Mouse (Mus musculus) adrenal gland, postnatal 10 days (tissue): ENCODE measurements around the gene Slc6a3. TPM values are rescaled to one million over a fixed set of nuclear protein-coding genes. Genes with fewer than 3 reads are reported as not detected.

Source experiments
- DNase-seq: peaks from one replicate; pipeline ENCODE4 v3.0.0; 2021; ENCODE audit warnings: mixed read lengths
- long read RNA-seq, 2 experiments: library from polyadenylated mRNA; stranded (forward); transcript quantifications; one replicate each; pipeline ENCODE4 v2.0.0; 2021
- total RNA-seq, 2 experiments: library from RNA; stranded (reverse); gene quantifications; 2 replicates each; pipeline ENCODE4 v1.2.3; 2021

Slc6a3 gene
- not detected for total RNA-seq
- long read RNA-seq, experiment 1 = 0 reads
- long read RNA-seq, experiment 2 = 0 reads

DNA sequence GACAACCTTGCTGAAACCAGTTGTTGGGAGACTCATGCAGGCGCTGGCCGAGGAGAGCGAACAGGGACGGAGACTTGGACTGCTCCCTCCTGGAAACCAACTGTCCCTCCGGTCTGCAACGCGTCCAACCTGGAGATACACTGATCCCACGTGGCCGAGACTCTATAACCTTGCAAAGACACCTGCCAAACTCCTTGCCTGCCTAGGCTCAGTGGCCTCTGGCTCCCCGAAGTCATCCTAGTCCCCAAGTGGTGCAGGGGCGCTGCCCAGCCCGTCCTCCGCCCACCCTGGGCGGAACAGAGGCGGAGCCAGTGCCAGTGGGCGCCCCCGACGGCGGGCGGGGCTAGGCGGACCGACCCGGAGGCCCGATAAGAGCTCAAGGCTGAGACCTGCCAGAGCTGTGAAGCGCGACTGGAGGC lies at the start of gene Slc6a3:
Slc6a3 (plus strand) TSS at position 345 of the 419 bp plus-strand sequence.
- peak; percentile 80 for DNase-seq

DNA sequence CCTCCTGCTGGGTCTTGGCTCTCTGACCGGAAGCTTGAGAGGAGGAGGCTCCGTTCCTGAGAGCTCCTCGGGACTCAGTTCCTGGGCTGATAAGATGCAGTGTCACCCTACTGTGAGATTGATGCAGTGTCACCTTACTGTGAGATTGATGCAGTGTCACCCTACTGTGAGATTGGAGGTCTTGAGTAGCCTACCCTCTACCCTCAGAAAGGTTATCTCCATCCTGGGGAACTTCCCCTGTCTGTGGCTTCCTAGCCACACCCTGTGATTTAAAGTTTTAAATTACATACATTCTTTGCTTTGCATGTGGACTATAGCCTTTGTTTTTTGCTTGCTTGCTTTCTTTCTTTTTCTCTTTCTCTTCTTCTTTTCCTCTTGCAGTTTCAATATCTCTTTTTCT lies 48.4 kb upstream of the Slc6a3 start:
- DNase-seq = no peak

DNA sequence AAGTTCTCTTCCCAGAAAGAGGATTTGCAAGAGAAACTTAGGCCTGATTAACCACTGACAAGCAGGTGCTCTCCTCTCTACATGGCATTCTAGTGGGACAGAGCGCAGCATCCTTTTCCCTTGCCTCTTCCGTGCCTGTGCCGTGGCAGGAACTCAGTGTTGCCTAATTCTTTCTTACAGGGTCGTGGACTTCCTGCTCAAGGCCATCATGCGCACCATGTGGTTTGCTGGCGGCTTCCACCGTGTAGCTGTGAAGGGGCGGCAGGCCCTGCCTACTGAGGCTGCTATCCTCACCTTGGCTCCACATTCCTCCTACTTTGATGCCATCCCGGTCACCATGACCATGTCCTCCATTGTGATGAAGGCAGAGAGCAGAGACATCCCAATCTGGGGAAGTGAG lies 47.8 kb upstream of the Slc6a3 start:
- no peak for DNase-seq

DNA sequence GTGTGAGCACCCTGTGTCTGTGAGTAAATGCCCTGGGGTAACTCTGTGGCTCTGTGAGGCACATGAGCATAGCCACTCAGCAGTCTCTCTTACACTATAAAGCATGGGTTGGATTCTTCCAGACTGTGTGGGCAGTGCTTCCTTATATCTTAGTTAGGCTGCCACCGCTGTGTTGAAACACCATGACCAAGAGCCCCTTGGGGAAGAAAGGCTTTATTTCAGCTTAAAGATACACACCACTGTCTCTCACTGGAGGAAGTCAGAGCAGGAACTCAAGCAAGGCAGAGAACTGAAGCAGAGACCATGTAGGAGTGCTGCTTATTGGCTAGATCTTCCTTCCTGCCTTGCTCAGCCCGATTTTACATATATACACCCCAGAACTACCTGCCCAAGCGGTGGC lies 46.6 kb upstream of the Slc6a3 start:
- DNase-seq = no peak

DNA sequence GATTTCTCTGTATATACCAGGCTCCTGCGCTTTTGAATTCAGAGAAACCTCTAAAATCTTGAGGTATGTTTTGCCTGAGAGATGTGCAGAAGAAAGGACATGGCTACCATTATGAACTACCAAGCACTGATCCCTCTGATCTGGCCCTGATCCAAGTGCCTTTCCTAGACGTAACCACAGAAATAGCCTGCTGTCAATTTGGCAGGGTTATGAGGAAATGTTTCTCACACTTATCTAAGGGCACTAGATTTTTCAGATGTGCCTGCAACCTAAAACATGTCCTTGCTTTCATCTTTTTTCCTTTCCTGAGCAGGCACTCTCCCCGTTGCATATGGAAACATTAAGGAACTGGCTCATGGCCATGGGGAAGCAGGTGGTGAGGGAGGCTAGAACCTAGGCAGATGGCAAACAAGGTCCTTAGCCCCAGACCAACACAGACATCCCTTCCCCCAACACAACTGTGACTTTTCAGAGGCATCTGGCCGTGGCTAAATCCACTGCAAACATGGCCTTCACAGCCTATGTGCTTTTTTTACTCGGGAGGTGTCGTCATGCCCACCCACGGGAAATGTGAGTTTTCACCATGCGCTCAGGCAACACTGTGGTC lies 45.9 kb upstream of the Slc6a3 start:
- no peak for DNase-seq

DNA sequence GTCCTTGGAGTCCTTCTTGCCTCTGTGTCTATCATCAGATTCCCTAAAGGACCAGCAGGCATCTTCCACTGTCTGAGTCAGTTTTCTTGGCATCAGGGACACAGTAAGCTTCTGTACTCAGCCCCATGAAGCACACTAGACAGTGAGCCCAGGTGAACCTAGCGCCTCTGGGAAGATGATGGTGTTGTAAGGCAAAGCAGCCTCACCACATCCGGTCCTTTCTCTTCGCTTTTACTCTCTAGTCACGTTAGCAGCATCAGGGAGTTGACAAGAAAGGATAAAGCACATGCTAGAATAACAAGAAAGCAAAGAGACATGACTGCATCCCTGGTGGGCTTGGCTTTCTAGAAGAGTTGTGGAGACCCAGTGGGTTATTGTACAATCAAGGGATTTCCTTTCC lies 43.4 kb upstream of the Slc6a3 start:
- DNase-seq = no peak

DNA sequence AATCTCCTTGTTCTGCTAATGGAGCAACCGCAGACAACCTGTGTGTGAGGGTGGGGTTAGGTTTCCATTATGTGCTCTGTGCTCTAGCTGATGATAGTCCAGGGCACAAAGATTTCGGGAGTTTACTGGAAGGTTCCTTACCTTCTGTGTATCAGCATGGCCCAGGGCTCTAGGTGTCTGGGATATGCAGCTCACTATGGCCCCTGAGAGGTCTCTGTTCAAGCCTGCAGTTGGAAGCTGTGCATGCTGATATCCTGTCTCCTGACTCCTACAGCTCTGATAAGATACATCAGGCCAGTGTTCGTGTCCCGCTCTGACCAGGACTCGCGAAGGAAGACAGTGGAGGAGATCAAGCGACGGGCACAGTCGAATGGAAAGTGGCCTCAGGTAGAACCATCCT lies 42.0 kb upstream of the Slc6a3 start:
- DNase-seq = no peak

DNA sequence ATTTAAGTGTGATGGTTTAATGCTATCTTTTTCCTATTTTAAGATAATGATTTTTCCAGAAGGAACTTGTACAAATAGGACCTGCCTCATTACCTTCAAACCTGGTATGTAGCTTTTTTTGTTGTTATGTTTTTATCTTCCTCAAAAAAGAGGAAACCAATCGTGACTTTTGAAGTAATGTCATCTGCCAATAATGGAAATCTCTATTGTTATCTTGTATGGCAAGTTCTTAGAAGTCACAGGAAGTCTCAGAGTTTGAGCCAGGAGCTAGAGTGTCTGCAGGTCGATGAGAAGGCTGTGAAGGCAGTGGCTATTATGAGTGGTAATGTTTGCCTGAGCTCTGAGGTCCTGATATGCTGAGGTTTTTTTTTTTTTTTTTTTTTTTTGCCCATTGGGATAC lies 40.4 kb upstream of the Slc6a3 start:
- no peak for DNase-seq

DNA sequence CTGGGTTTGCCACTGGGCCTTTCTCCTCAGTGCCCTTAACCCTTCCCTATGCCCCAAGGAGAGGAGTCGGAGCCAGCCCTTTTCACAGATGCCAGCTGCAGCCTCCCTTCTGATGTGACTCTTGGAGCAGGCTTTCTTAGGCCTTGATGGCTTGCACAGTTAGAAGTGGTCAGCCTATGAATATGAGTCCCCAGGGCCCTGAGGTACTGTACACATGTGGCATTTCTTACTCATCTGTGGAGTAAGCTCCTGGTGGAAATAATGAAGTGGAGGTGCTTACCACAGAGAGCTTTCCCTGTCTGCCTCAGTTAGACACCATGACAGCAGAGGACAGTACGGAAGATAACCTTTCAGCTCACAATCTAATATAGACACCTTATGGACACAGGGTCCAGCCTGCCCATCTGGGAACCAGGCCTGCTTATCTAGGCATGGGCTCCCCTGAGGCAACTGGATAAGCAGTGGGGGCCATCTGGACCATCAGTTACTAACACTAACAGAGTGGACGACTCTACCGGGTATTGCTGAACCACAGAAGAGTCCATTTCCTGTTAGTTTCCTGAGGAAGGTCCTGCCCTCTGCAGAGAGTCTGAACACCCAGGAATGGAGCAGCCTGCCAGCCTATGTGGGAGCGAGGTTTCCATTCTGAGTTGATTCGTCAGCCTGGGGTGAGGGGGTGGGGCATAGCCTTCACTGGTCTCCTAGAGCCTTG lies 36.5 kb upstream of the Slc6a3 start:
- no peak for DNase-seq

DNA sequence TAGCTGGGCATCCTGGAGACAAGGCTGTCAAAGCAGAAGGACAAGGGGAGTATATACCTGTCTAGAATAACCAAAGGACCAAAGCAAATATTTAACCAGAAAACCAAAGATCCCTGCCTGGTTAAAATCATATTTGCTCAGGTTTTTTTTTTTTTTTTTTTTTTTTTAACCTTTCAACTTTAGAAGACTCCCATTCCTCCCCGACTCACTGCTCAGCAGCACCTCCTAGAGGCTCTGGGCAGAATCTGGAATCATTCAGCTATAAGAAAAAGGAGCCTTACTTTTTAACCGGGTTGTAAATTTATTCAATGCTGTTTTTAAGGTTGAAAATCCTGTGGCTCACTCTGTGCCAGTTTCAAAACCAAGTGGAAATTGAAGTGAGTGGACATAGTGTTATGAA lies 33.8 kb upstream of the Slc6a3 start:
- DNase-seq = no peak

DNA sequence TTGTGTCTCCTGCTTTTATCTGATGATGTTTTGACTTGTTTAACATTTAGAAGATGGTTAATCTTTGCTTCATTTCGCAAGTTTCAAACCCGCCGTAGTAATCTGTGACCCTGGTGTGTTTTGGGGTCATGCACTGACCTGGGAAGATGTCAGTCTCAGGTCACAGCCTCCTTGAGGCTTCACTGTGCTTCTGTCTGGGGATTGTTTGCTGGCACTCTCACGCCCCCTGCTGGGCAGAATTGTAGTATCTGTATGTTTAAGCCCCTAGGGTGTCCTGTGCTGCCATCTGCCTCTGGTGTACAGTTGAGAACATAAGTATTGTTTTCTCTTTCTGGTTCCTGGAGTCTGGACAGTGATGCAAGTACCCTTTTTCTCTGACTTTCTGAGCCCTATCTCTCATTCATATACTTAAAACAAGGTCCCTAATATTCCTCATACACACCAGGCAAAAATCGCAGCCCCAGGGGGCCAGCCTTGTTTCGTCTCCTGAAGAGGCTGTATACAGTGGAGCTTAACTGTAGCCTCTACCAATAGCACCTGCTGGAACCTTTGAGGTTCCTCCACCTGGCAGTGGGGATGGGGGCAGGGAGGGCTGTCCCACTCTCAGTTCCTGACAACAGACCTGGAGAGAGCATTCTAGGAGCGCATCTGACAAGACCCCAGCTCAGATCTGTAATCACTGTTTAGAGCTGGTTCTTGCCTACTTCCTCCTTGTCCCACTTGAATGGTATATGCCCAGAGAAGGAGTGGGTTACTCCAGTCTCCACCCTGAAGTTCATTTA lies 30.7 kb upstream of the Slc6a3 start:
- DNase-seq = peak; percentile 88

DNA sequence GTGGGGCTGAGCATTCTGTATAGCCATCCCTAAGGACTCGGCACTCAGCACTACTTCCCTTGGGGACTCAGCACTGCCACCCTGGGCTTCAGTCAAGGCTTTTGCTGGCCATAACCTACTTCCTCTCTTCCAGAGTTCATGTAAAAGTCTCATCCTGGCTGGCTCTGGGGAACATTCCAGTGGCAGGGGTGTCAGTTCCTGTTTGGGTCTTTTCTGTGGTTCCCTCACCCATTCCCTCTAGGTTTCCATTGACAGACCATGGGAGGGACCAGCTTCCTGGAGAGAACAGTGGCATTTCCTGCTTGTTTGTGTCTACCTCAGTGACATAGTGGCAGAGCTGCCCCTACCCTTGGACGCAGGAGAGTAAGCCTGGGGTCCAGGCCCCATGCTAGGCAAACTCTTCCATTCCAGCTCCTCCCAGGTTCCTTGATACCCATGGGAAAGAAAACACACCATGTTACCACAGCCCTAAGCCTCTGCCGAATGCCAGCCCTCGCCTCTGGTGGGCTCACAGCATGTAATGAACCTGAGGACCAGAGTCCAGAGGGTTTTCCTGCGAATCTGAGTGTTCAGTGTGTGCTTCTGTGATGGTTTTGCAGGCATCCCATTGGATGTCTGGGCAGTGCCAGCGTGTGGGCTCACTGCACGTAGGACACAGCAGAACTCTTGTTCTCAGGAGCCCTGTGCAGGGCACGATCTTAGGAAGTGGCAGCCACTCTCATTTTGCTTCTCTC lies 27.6 kb upstream of the Slc6a3 start:
- DNase-seq = no peak

DNA sequence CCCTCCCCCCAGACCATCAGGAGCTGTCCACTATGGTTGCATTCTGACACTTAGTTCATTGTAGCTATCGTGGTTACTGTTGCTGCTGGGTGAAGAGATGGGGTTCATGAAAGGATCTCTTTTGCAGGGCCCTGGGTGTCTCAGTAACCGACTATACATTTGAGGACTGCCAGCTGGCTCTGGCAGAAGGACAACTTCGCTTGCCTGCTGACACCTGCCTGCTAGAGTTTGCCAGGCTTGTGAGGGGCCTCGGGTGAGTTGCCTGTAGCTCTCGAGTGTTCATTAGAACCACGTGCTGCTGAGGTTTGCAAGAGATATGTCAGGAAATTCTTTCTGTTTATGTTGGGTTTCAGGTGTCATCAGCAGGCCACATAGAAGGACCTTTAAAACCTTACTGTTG lies 26.7 kb upstream of the Slc6a3 start:
- DNase-seq = no peak

DNA sequence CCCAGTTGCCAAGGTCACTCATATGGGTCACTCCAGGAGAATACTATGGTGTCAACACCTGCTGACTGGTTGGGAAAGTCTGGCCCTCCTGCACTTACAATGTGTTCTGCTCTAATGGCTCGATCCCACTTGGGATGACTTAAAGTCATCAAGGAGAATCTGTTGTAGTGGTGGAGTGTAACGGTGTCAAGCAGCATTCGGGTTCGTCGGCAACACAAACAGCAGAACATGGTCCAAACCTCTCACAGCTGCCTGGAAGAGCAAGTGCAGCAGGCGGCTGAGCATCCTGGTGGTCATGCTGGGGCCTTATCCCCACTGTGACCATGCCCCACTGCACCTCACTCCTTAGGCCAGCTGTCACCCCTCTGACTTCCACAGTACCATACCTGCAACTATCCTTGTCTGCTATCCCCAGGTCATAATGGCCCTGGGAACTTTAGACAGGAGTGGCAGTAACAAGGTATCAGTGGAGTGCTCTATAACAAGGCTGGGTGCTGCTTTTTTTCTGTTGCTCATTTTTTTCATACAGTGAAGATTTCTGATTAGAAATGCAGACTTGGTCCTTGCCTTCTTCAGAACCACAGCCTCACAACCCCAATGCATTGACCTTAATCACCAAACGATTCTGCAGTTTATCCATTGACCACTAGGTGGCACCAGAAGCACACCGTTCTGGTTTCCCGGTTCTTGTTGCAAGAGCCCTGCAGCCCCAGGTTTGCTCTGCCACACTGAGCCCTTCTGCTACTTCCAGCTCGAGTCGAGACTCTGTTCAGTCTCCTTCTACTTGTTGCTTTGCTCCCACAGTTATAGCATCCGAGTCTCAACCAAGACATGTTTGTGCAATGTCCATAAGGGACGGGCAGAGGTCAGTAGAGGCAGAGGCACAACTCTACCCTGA lies 23.5 kb upstream of the Slc6a3 start:
- peak; percentile 86 for DNase-seq

DNA sequence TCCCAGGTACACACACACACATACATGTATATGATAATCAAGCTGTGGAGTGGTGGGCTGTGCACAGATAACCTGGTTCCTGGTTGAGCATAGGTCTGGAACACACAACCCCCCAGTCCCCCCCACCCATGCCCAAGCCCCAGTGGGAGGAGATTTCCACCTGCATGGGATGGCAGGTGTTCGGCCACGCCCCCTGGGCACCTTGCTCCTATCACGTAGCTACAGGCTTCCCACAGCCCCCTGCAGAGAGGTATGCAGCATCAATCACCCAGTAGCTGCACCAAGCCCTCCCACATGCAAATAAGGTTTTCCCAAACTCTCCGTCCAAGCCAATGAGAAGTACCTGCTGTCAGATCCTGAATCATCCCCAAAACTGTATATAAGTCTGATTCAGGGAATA lies 19.7 kb upstream of the Slc6a3 start:
- no peak for DNase-seq

DNA sequence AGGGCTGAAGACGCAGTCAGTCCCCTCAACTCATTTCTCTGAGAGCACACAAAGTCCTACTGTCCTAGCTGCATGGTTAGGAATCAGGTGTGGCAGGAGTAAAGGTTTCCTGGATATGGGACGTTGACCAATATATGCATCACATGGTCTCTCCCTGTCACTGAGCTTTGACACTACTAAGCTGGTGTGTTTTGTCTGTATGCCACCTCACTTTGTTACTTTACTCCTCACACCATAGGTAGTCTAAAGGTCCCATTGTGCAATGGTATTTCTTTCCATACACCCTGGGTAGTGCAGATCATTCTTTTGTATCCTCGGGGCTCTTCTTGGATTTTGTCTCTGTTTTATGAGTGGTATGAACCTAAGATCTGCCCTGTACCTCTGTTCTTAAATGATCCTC lies 2.8 kb upstream of the Slc6a3 start:
- DNase-seq = no peak

DNA sequence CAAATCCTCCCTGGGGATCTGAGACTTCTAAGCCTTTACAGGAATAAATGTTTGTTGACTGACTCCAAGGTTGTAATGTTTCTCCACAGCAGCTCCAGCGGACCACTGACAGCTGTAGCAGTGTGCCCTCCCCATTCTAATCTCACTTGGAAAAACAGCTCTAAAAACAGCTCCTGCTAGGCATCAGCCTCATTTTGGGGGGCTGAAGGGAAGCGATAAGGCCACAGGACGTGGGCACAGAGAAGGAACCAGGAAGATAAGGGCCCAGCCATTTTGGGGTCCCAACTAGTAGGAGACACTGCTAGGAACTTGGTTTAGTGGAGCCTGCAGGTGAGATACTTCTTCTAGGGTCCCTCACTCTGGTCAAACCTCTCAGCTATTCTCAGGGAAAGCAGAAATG lies 1.3 kb upstream of the Slc6a3 start:
- no peak for DNase-seq

DNA sequence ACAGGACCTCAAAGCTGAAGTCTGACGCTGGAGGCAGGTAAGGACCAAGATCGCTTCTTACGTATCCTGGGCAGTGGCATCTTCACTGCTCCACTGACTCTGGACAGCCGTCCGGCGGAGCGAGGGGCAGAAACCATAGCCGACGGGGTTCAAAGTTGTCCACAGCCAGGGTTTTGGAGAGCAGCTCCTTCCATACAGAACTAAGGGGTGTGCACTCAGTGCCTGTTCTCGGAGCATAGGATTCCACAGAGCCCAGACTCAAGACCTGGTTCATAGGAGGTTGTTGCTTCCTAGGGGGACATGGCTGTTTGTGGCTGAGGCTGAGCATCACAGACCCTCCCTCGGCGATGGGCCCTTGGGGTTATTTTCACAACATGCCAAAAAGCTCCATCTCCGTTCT lies 277 bp downstream of the Slc6a3 start:
- DNase-seq = no peak

DNA sequence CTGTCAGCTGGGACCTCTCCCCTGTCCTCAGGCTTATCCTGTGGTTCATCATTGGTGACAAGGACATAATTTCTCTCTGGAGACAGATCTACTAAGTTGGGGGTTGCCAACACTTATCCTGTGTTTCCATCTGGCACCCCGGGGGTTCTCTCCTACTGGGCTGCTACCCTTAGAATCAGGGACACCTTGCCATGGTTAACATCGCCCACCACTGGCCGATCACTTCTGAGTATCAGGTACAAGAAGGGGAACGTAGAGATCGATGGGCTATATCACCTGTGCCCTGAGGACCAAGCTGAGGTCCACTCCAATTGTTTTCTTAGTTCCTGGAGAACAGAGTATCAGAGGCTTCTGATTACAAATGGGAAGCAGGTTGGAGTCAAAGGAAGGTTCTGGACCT lies 27.7 kb downstream of the Slc6a3 start:
- no peak for DNase-seq

DNA sequence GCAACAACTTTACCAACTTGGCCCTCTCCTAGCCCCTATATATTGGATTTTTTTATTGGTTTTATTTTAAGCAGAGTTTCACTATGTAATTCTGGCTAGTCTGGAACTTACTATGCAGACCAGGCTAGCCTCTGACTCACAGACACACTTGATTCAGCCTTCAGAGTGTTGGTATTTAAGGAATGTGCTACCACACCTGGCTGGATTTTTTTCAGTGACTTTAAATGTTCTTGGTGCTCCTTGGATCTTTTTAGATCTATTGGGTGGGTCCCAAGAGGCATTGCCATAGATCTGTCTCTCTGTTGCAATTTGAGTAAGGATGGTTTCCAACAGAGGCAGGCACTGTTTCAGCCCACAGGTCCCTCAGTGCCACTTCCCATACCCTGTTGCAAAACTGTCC lies 38.5 kb downstream of the Slc6a3 start:
- peak; percentile 9 for DNase-seq

DNA sequence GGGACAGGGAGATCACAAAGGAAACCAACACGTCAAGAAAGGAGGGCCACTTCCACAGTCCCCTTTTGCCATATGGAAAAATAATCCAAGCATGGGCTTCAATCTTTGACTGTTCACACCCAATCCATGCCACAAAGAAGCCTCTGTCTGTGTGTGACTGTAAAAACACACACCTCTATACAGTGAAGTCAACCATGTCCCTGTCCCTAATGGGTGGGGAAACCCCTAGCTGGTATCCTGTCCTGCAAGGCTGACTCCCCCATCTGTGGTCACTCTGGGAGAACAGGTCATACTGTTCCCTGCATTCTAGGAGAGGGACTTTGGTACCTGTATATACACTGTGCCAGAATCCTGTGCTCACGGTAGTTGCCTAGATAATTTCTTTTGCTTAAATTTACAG lies 40.7 kb downstream of the Slc6a3 start:
- DNase-seq = no peak

DNA sequence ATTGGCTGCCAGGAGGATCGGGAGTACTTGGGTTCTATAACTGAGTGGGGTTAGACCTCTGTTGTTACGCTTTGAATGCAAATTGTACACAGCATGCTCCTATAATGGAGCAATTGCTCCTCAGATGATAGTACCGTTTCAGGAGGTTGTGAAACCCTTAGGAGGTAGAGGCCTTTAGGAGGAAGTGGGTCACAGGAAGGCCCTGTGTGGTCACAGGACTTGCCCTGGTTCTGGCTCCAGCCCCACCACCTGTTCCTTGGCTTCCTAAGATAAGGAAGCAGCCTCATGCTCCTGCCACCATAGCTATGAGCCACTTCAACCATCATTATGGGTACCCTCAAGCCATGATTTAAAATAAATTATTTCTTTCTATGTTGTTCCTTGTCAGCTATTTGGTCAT lies 54.9 kb downstream of the Slc6a3 start:
- DNase-seq = no peak
